Comparison of ENCODE assay signal across 8 mouse cellular contexts in genomic region chr2:74578146-74578842, GRCm38 (mm10). TPM values are rescaled to one million over a fixed set of nuclear protein-coding genes. Genes with fewer than 3 reads are reported as not detected.
A peak's percentile ranks its signal among the peaks of the same experiment; 100 is the strongest.
DNase-seq lines count a peak whose midpoint lies in the region; ATAC-seq lines count a peak whose summit lies in the region.

No protein-coding gene starts in this region.

- WGBS in hindbrain, embryonic 10.5 days, result under 1% methylated on average over 55 of the region's 55 CpGs

- peaks cover 22% of the 10 kb centered on the region for H3K4me1 ChIP-seq in hindbrain, embryonic 10.5 days (replicated peaks)
- peaks cover 19% of the 10 kb centered on the region for H3K4me1 ChIP-seq in megakaryocyte, embryonic 14.5 days

- intact Hi-C loops in left cerebral cortex, postnatal 14 days (cut with DNase I), result loop anchor here (5.0 kb wide), 1 partner anchor 276 kb away; no protein-coding TSS in a partner anchor

- H3K9me3 ChIP-seq in hindbrain, embryonic 10.5 days, result no peaks in the 10 kb centered on the region
- no peaks in the 10 kb centered on the region for H3K9me3 ChIP-seq in megakaryocyte, embryonic 14.5 days

- peak; percentile 80 for ATAC-seq in erythroblast, adult 5-6 weeks (replicated peaks; ENCODE audit: low FRiP score, poor library complexity, severe bottlenecking)

- peak overlapping the region; percentile 95 for H3K27ac ChIP-seq in hindbrain, embryonic 10.5 days

- H3K4me3 ChIP-seq in hindbrain, embryonic 10.5 days, result peak overlapping the region; percentile 98
- peak overlapping the region; percentile 98 for H3K4me3 ChIP-seq in megakaryocyte, embryonic 14.5 days (replicated peaks)

- H3K36me3 ChIP-seq in hindbrain, embryonic 10.5 days, result no peaks in the 10 kb centered on the region
- no peaks in the 10 kb centered on the region for H3K36me3 ChIP-seq in megakaryocyte, embryonic 14.5 days (replicated peaks; ENCODE audit: low read length)

- no peaks in the 10 kb centered on the region for H3K27me3 ChIP-seq in hindbrain, embryonic 10.5 days (ENCODE audit: insufficient read depth, poor library complexity, severe bottlenecking)
- H3K27me3 ChIP-seq in megakaryocyte, embryonic 14.5 days (replicated peaks), result no peaks in the 10 kb centered on the region

- peak; percentile 22 to 52 for DNase-seq in heart, adult 18-20 months
- no peak for DNase-seq in heart, postnatal 4 days
- peak; percentile 49 for DNase-seq in adrenal gland, postnatal 10 days
- DNase-seq in hindbrain, embryonic 10.5 days (ENCODE audit: low spot score), result no peak
- peak; percentile 3 to 33 for DNase-seq in left cerebral cortex, postnatal 14 days (ENCODE audit: low spot score in 2 of 2)
- DNase-seq in skeletal muscle tissue, adult 2 months (ENCODE audit: low read depth, low spot score), result peak; percentile 8

RNA-seq across cellular contexts. Expression of gene Lnpk, which starts 0.9 kb away (rescaled TPM):
- 10 to 100 TPM; 21.4 to 26.8 TPM for total RNA-seq in heart, adult 18-20 months (2021)
- total RNA-seq in heart, postnatal 4 days (2021), result 10 to 100 TPM; 20.8 to 21.3 TPM
- 10 to 100 TPM; 12.2 to 21.7 TPM for total RNA-seq in adrenal gland, postnatal 10 days (2021)
- total RNA-seq in erythroblast, adult 5-6 weeks (2015; ENCODE audit: low replicate concordance), result 14.0 and 29.4 TPM in 2 replicates
- total RNA-seq in erythroblast, adult 5-6 weeks (2017; ENCODE audit: low replicate concordance), result 31.1 and 45.9 TPM in 2 replicates
- 38.9 and 41.1 TPM in 2 replicates for polyA plus RNA-seq in hindbrain, embryonic 10.5 days (2016; fragmentation: Nextera tagmentation; extraction: Ambion mirVana)
- total RNA-seq in left cerebral cortex, postnatal 14 days (2021), result 10 to 100 TPM; 68.4 to 72.1 TPM
- polyA plus RNA-seq in megakaryocyte, embryonic 14.5 days (2012; ENCODE audit: insufficient read depth, low replicate concordance), result 11.1 and 19.3 TPM in 2 replicates

Comparison
In these comparisons a context has a peak if more than half of its experiments do, and no peak if none do; other contexts are left out.
1. DNase-seq: peak in heart, adult 18-20 months (2 of 2), adrenal gland, postnatal 10 days (single experiment), left cerebral cortex, postnatal 14 days (2 of 2) and skeletal muscle tissue, adult 2 months (single experiment); none in heart, postnatal 4 days (single experiment) and hindbrain, embryonic 10.5 days (single experiment).